Mouse (Mus musculus) heart, postnatal 36 days (tissue): ENCODE data around the gene Stk32c. TPM values are rescaled to one million over a fixed set of nuclear protein-coding genes. Genes with fewer than 3 reads are reported as not detected.

Experiments used
- DNase-seq, 2 experiments: peaks; one replicate each; pipeline ENCODE4 v3.0.0; 2021 to 2022
- intact Hi-C: fragments of 180-260 bp; cut with DNase I; formaldehyde crosslinking; loops from one replicate; pipeline ENCODE4 v1.15.1; 2025
- total RNA-seq, 2 experiments: library from RNA; stranded (reverse); gene quantifications; 2 replicates each; pipeline ENCODE4 v1.2.3; 2021

Stk32c gene
- total RNA-seq, 2 experiments from 2014 or later = 0.60 to 0.86 TPM

- DNase-seq = no peak
- intact Hi-C loops = no loop called here
Observed at GRCm38 (mm10) chr7:139079141-139079540, 134.0 kb downstream of the Stk32c start.

- no peak for DNase-seq
- intact Hi-C loops = no loop called here
Observed at GRCm38 (mm10) chr7:139078181-139078580, 134.9 kb downstream of the Stk32c start.

- no peak for DNase-seq
- intact Hi-C loops = no loop called here
Observed at GRCm38 (mm10) chr7:139077283-139077682, 135.8 kb downstream of the Stk32c start.

GRCm38 (mm10) chr7:139075054-139075794 lies 137.9 kb downstream of the Stk32c start:
- intact Hi-C loops = no loop called here
- DNase-seq = no peak

- no peak for DNase-seq
- intact Hi-C loops = no loop called here
Observed at GRCm38 (mm10) chr7:139074189-139074588, 138.9 kb downstream of the Stk32c start.

- peak; percentile 58 to 74 for DNase-seq
- intact Hi-C loops = no loop called here
Observed at GRCm38 (mm10) chr7:139068182-139068623, 144.9 kb downstream of the Stk32c start.

GRCm38 (mm10) chr7:139063406-139063805 lies 149.7 kb downstream of the Stk32c start:
- intact Hi-C loops = no loop called here
- DNase-seq = no peak

Other genes starting within 250 kb of the Stk32c start
- gene Dpysl4, start 127.3 kb downstream of the Stk32c start, total RNA-seq = 1 to 10 TPM; 5.0 to 6.4 TPM
- 10 to 100 TPM; 17.0 to 22.3 TPM for gene Lrrc27, start 319 bp downstream of the Stk32c start, total RNA-seq
- gene Pwwp2b, start 35.2 kb upstream of the Stk32c start, total RNA-seq = 1 to 10 TPM; 9.5 to 9.7 TPM
- gene Inpp5a, start 175.8 kb upstream of the Stk32c start, total RNA-seq = 100 to 1,000 TPM; 273 to 286 TPM